Mouse (Mus musculus) liver, postnatal 0 days (tissue): ENCODE measurements around the gene Rbfox1.

Source experiments
- CTCF ChIP-seq: sonication (generic); IDR thresholded peaks from 2 replicates; pipeline ENCODE4 v1.5.1; 2016; ENCODE audit warnings: antibody characterized with exemption, low read depth
- EP300 ChIP-seq: IDR thresholded peaks from 2 replicates; pipeline ENCODE4 v1.6.1; 2016; ENCODE audit warnings: antibody characterized with exemption, low read depth, mild to moderate bottlenecking

DNA sequence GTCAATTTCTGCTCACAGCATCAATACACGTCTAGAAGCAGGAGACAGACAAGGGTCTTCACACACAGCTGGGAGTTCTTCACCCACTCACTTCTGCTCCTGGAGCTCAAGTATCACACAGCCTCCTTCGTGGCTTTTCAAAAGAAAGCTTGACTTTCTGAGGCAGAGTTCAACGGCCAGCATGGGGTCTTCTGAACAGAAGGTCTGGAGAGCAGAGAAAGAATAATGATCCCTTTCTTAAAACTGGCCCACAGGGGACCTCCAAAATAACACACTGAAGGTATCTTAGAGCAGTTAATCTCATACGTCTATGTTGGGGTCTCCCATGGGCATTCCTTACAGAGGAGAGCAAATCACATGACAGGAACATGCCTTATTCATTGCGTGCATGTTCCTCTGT lies 1034.5 kb downstream of the Rbfox1 start:
- TF ChIP-seq CTCF: no peak
- TF ChIP-seq EP300: no peak
